Comparison of ENCODE assay signal across 8 mouse cellular contexts in the genomic region with DNA sequence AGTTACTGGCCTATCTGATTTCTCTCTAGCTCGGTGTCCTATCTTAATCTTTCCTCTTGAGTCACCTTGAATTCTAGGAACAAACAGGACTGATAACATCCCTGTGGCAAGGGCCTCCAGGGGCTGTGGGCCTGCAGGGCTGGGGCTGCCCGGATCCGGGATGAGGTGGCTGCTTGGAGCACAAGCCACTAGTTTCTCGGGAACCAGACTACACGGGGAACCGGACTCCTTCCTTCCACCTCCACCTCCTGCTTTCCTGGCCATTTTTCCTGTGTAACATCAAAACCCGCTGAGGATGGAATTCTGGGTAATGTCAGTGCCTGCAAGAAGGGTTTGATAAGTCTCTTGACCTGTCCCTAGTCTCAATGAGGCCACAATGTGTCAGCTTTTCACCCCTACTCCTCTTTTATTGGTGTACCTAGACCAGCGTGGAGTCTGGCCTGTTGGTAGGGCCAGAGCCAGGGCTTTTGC. TPM values are rescaled to one million over a fixed set of nuclear protein-coding genes. Genes with fewer than 3 reads are reported as not detected.
DNase-seq lines count a peak whose midpoint lies in the region; ATAC-seq and TF ChIP-seq lines count a peak whose summit lies in the region.

No protein-coding gene starts in this region.

- no peaks in the 10 kb centered on the region for H3K27me3 ChIP-seq in liver, embryonic 12.5 days (replicated peaks)

- intact Hi-C loops in heart, postnatal 14 days (cut with DNase I), result loop anchor here (5.0 kb wide), 1 partner anchor 72 kb away; the partner anchor contains the start of gene Rpl7l1

- peak overlapping the region; percentile 74 for H3K4me2 ChIP-seq in liver, embryonic 12.5 days

- H3K27ac ChIP-seq in layer of hippocampus, adult 2 months, result peak overlapping the region; percentile 100
- peak overlapping the region; percentile 81 for H3K27ac ChIP-seq in liver, embryonic 12.5 days

- DNase-seq in layer of hippocampus, adult 2 months (ENCODE audit: low spot score in 2 of 2), result no peak
- DNase-seq in layer of hippocampus, adult 8-10 months (ENCODE audit: low spot score in 2 of 2), result no peak
- DNase-seq in adrenal gland, postnatal 14 days, result peak; percentile 61
- peak; percentile 37 to 42 for DNase-seq in heart, postnatal 14 days
- DNase-seq in frontal cortex, postnatal 14 days (ENCODE audit: low spot score in 2 of 2), result no peak
- no peak for DNase-seq in layer of hippocampus, adult 18-20 months (ENCODE audit: low spot score in 2 of 2)
- DNase-seq in frontal cortex, postnatal 25 days (ENCODE audit: low spot score in 2 of 2), result no peak

- 0 out of 2 replicates have a peak, but pooled peaks cover 5% of the 10 kb centered on the region for H3K36me3 ChIP-seq in liver, embryonic 12.5 days

- no peaks in the 10 kb centered on the region for H3K9me3 ChIP-seq in liver, embryonic 12.5 days (replicated peaks)

- 36% methylated on average over 8 of the region's 8 CpGs for WGBS in liver, embryonic 12.5 days (ENCODE audit: insufficient replicate concordance)

- no peak for TF ChIP-seq CTCF in layer of hippocampus, adult 2 months (conservative IDR thresholded peaks at IDR 0.05)

- peak overlapping the region; percentile 57 for H3K9ac ChIP-seq in liver, embryonic 12.5 days

- no peak for ATAC-seq in liver, embryonic 12.5 days

- H3K4me3 ChIP-seq in layer of hippocampus, adult 2 months, result peak overlapping the region; percentile 71
- H3K4me3 ChIP-seq in liver, embryonic 12.5 days, result peak overlapping the region; percentile 13; the same call in 1 of the 2 replicates

- peaks cover 47% of the 10 kb centered on the region for H3K4me1 ChIP-seq in liver, embryonic 12.5 days

RNA-seq across cellular contexts. Expression of gene Bicral, which starts 3.6 kb away (rescaled TPM):
- total RNA-seq in layer of hippocampus, adult 2 months (2021), result 10 to 100 TPM; 56.1 to 61.3 TPM
- total RNA-seq in layer of hippocampus, adult 8-10 months (2022), result 10 to 100 TPM; 51.9 to 67.7 (median 61.2) TPM
- 19.4 and 20.1 TPM in 2 replicates for total RNA-seq in adrenal gland, postnatal 14 days (2021)
- 10 to 100 TPM; 13.1 to 15.4 TPM for total RNA-seq in heart, postnatal 14 days (2021)
- polyA plus RNA-seq in liver, embryonic 12.5 days (2016; fragmentation: Nextera tagmentation; extraction: Ambion mirVana), result 4.8 and 5.2 TPM in 2 replicates
- 10 to 100 TPM; 61.5 to 65.7 TPM for total RNA-seq in layer of hippocampus, adult 18-20 months (2021)

RNA-seq across cellular contexts. Expression of gene Tbcc, which starts 35.8 kb away (rescaled TPM):
- 10 to 100 TPM; 27.3 to 36.3 TPM for total RNA-seq in layer of hippocampus, adult 2 months (2021)
- 10 to 100 TPM; 24.8 to 38.5 (median 33.2) TPM for total RNA-seq in layer of hippocampus, adult 8-10 months (2022)
- 20.6 and 20.7 TPM in 2 replicates for total RNA-seq in adrenal gland, postnatal 14 days (2021)
- 10 to 100 TPM; 17.6 to 20.0 TPM for total RNA-seq in heart, postnatal 14 days (2021)
- polyA plus RNA-seq in liver, embryonic 12.5 days (2016; fragmentation: Nextera tagmentation; extraction: Ambion mirVana), result 34.2 and 36.4 TPM in 2 replicates
- total RNA-seq in layer of hippocampus, adult 18-20 months (2021), result 10 to 100 TPM; 29.9 to 30.2 TPM

RNA-seq across cellular contexts. Expression of gene Prph2, which starts 55.6 kb away (rescaled TPM):
- not detected for total RNA-seq in layer of hippocampus, adult 2 months (2021)
- not detected for total RNA-seq in layer of hippocampus, adult 8-10 months (2022)
- total RNA-seq in adrenal gland, postnatal 14 days (2021), result not detected in 2 replicates
- total RNA-seq in heart, postnatal 14 days (2021), result not detected
- not detected in 2 replicates for polyA plus RNA-seq in liver, embryonic 12.5 days (2016; fragmentation: Nextera tagmentation; extraction: Ambion mirVana)
- total RNA-seq in layer of hippocampus, adult 18-20 months (2021), result not detected

Comparison
In these comparisons a context has a peak if more than half of its experiments do, and no peak if none do; other contexts are left out.
1. DNase-seq: peak in adrenal gland, postnatal 14 days (single experiment) and heart, postnatal 14 days (2 of 2); none in layer of hippocampus, adult 2 months (0 of 2), layer of hippocampus, adult 8-10 months (0 of 2), frontal cortex, postnatal 14 days (0 of 2), layer of hippocampus, adult 18-20 months (0 of 2) and frontal cortex, postnatal 25 days (0 of 2).